Mouse (Mus musculus) neutrophil, adult 59 days (primary cell): Measurements from ENCODE around the gene Olfr894. TPM values are rescaled to one million over a fixed set of nuclear protein-coding genes. Genes with fewer than 3 reads are reported as not detected.

Experiments
- total RNA-seq, 2 experiments: library from RNA; stranded (reverse); gene quantifications; 1 replicate in 1 of 2; 2 replicates in 1 of 2; pipeline ENCODE4 v1.2.4; 2023

Olfr894 gene
- not detected for total RNA-seq

DNA sequence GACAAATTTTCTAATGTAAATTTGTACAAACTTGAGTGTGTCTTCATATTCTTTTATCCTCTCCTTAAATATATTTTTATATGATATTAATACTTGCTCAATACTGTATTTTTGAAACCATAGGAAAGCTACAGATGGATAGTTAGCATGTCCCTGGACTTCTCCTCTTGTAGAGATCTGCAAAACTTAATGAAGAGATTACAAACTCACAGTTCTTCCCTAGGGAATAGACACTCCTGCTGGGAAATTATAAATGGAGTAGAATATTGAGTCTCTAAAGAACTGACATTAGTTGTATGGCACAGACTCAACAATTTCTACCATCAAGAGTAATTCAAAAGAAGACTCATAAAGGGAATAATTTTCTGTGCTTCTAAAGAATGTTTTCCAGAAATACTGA is at the start of gene Olfr894:
Gene Olfr894 (plus strand): TSS at position 301 of the 400 bp plus-strand sequence.

GRCm38 (mm10) chr9:38180721-38181120 is 37.1 kb upstream of the Olfr894 start, which contains the start of gene Olfr891:
Gene Olfr891, minus strand, starts transcription at chr9:38180821.

GRCm38 (mm10) chr9:38208065-38208464 is 9.8 kb upstream of the Olfr894 start, which contains the start of gene Olfr893:
Gene Olfr893, plus strand, starts transcription at chr9:38208365.

GRCm38 (mm10) chr9:38252474-38252873 is 34.6 kb downstream of the Olfr894 start, which contains the start of gene Olfr143:
Gene Olfr143, plus strand, starts transcription at chr9:38252774.

GRCm38 (mm10) chr9:38267551-38267950 is 49.7 kb downstream of the Olfr894 start, which contains the start of gene Olfr895:
Gene Olfr895, plus strand, starts transcription at chr9:38267851.

Other genes with a start within 250 kb of the Olfr894 start
- gene Olfr881, start 226.2 kb upstream of the Olfr894 start, total RNA-seq = not detected
- gene Olfr883, start 192.2 kb upstream of the Olfr894 start, total RNA-seq = not detected
- not detected for gene Olfr884, start 171.5 kb upstream of the Olfr894 start, total RNA-seq
- not detected for gene Olfr885, start 156.7 kb upstream of the Olfr894 start, total RNA-seq
- not detected for gene Olfr887, start 134.0 kb upstream of the Olfr894 start, total RNA-seq
- gene Olfr888, start 109.9 kb upstream of the Olfr894 start, total RNA-seq = not detected
- gene Olfr889, start 102.9 kb upstream of the Olfr894 start, total RNA-seq = not detected
- gene Olfr890, start 75.5 kb upstream of the Olfr894 start, total RNA-seq = not detected
- gene Olfr891, start 37.2 kb upstream of the Olfr894 start, total RNA-seq = not detected
- gene Olfr893, start 9.7 kb upstream of the Olfr894 start, total RNA-seq = not detected
- not detected for gene Olfr143, start 34.7 kb downstream of the Olfr894 start, total RNA-seq
- gene Olfr895, start 49.8 kb downstream of the Olfr894 start, total RNA-seq = not detected
- gene Olfr896-ps1, start 73.1 kb downstream of the Olfr894 start, total RNA-seq = not detected
- not detected for gene Olfr25, start 111.0 kb downstream of the Olfr894 start, total RNA-seq
- gene Olfr898, start 130.4 kb downstream of the Olfr894 start, total RNA-seq = not detected
- not detected for gene Olfr250, start 148.8 kb downstream of the Olfr894 start, total RNA-seq
- gene Olfr251, start 159.0 kb downstream of the Olfr894 start, total RNA-seq = not detected
- gene Olfr147, start 183.6 kb downstream of the Olfr894 start, total RNA-seq = not detected
- gene Olfr901, start 211.4 kb downstream of the Olfr894 start, total RNA-seq = not detected
- gene Olfr902, start 229.6 kb downstream of the Olfr894 start, total RNA-seq = not detected
- gene Olfr904, start 245.1 kb downstream of the Olfr894 start, total RNA-seq = not detected